Mouse (Mus musculus) stomach, postnatal 0 days (tissue): ENCODE results near the gene Fto.

ENCODE experiments used
- CTCF ChIP-seq: IDR thresholded peaks from 2 replicates; pipeline ENCODE4 v1.5.1; 2016; ENCODE audit warnings: antibody characterized with exemption, low read depth, mild to moderate bottlenecking, moderate library complexity
- EP300 ChIP-seq: optimal IDR thresholded peaks from 2 replicates; pipeline ENCODE3; 2016; ENCODE audit warnings: antibody characterized with exemption

- TF ChIP-seq CTCF, result no peak
- no peak for TF ChIP-seq EP300
These were observed 173.1 kb downstream of the Fto start for GRCm38 (mm10) chr8:91486394-91486793.
